ENCODE assay signal across 21 mouse cellular contexts in the genomic region with DNA sequence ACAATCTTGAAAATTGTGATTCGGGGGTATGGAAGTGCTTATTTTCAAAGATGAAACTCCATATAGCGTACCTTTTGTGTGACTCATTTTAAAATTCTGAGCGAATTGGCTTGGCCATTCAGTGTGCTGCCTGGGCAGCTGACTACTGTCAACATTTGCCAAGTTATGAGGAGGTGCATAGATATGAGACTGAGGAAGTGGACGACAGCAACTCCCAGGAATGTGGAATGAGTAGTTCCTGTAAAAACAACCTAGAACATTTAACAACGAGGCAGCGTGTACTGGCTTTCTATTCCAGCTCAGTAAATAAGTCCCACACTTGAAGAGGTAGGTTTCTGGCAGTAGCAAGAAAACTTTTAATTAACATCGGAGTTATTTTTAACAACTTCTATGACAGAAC.
A peak's percentile ranks its signal among the peaks of the same experiment; 100 is the strongest.
DNase-seq lines count a peak whose midpoint lies in the region; ATAC-seq and TF ChIP-seq lines count a peak whose summit lies in the region.
"Had no signal": no experiment of that assay in that cellular context is flagged by ENCODE, and none has a peak within 500 bp of the region (broad histone marks: within the 10 kb centered on the region; RNA-seq: fewer than 3 reads in every experiment).

No protein-coding gene starts in this region.

- peak; percentile 26 for DNase-seq in heart, postnatal 0 days (ENCODE audit: low spot score)
- DNase-seq in heart, embryonic 10.5 days (ENCODE audit: low spot score): no peak
- DNase-seq in 3T3-L1 (ENCODE audit: low read depth, low spot score) (peak; percentile 50), NIH3T3 (ENCODE audit: low read depth) (peak; percentile 18)
- peak; percentile 37 for DNase-seq in lung, postnatal 36 days
- DNase-seq in layer of hippocampus, postnatal 25 days (ENCODE audit: extremely low spot score in 1 of 2, low spot score in 1 of 2): no peak
- DNase-seq: adrenal gland, postnatal 36 days; cerebellum, adult 2 months; cerebellum, postnatal 36 days; gastrocnemius, postnatal 14 days; kidney, adult 11 months; kidney, postnatal 25 days; retina, postnatal 1 day had no signal

- no peak overlapping the region for H3K27ac ChIP-seq in heart, postnatal 0 days (ENCODE audit: low read depth)
- H3K27ac ChIP-seq in heart, embryonic 10.5 days: no peak overlapping the region
- H3K27ac ChIP-seq: forebrain, embryonic 13.5 days; limb, embryonic 15.5 days had no signal

- no peaks in the 10 kb centered on the region for H3K27me3 ChIP-seq in heart, postnatal 0 days (ENCODE audit: control insufficient read depth, insufficient read depth, low read length)
- no peaks in the 10 kb centered on the region for H3K27me3 ChIP-seq in heart, embryonic 10.5 days (ENCODE audit: insufficient read depth, poor library complexity, severe bottlenecking)
- H3K27me3 ChIP-seq: forebrain, embryonic 13.5 days; heart, embryonic 12.5 days; limb, embryonic 15.5 days had no signal

- H3K4me1 ChIP-seq in heart, postnatal 0 days (ENCODE audit: control insufficient read depth, insufficient read depth): no peaks in the 10 kb centered on the region
- H3K4me1 ChIP-seq in heart, embryonic 10.5 days: no peaks in the 10 kb centered on the region
- H3K4me1 ChIP-seq: forebrain, embryonic 13.5 days; heart, embryonic 12.5 days; limb, embryonic 15.5 days had no signal

- no peak overlapping the region for H3K9ac ChIP-seq in heart, postnatal 0 days (replicated peaks; ENCODE audit: low read depth, low read length)
- H3K9ac ChIP-seq: forebrain, embryonic 13.5 days; heart, embryonic 12.5 days; limb, embryonic 15.5 days had no signal

- no peaks in the 10 kb centered on the region for H3K9me3 ChIP-seq in heart, postnatal 0 days (replicated peaks; ENCODE audit: control insufficient read depth, low read length)
- no peaks in the 10 kb centered on the region for H3K9me3 ChIP-seq in heart, embryonic 10.5 days
- H3K9me3 ChIP-seq: forebrain, embryonic 13.5 days; G1E; heart, embryonic 12.5 days; limb, embryonic 15.5 days had no signal

- no peak overlapping the region for H3K4me2 ChIP-seq in heart, postnatal 0 days (ENCODE audit: low read depth, low read length)
- H3K4me2 ChIP-seq: forebrain, embryonic 13.5 days; heart, embryonic 12.5 days; limb, embryonic 15.5 days; midbrain, embryonic 11.5 days had no signal

- H3K36me3 ChIP-seq in heart, postnatal 0 days (replicated peaks; ENCODE audit: control insufficient read depth, insufficient read depth, low read length): no peaks in the 10 kb centered on the region
- H3K36me3 ChIP-seq in heart, embryonic 10.5 days: no peaks in the 10 kb centered on the region
- H3K36me3 ChIP-seq: G1E; heart, embryonic 12.5 days; limb, embryonic 15.5 days had no signal

- ATAC-seq in heart, postnatal 0 days (ENCODE audit: insufficient read depth, low read depth): peak; percentile 77
- no peak for ATAC-seq in inflammation-experienced regulatory T-cells, adult 6 months
- ATAC-seq: forebrain, embryonic 13.5 days; hindbrain, embryonic 16.5 days had no signal

- TF ChIP-seq EP300 in heart, postnatal 0 days (IDR thresholded peaks at IDR 0.05; ENCODE audit: low read depth): 0 out of 2 replicates have a peak, but pooled peaks have one; percentile 44

- TF ChIP-seq CTCF in heart, postnatal 0 days (IDR thresholded peaks at IDR 0.05; ENCODE audit: low read depth): no peak

- WGBS in heart, postnatal 0 days: 31% methylated on average over 7 of the region's 7 CpGs
- 69% methylated on average over 7 of the region's 7 CpGs for WGBS in heart, embryonic 10.5 days

- H3K4me3 ChIP-seq in heart, postnatal 0 days (ENCODE audit: low read depth, low read length): no peak overlapping the region
- H3K4me3 ChIP-seq in heart, embryonic 10.5 days: no peak overlapping the region
- H3K4me3 ChIP-seq: erythroblast, embryonic 14.5 days; forebrain, embryonic 13.5 days; heart, embryonic 12.5 days; limb, embryonic 15.5 days had no signal

Comparison
In these comparisons a context has a peak if more than half of its experiments do, and no peak if none do; other contexts are left out.
1. DNase-seq: peak in heart, postnatal 0 days (single experiment), 3T3-L1 (single experiment), NIH3T3 (single experiment) and lung, postnatal 36 days (single experiment); none in heart, embryonic 10.5 days (single experiment) and layer of hippocampus, postnatal 25 days (0 of 2).